Mouse (Mus musculus): ENCODE measurements around the gene Irgc1.
"Not testable (repeated sequence)": the region's sequence is repeated elsewhere in the genome, so short reads cannot be mapped to it uniquely, and the experiment has no call there.

Irgc1 gene

GRCm38 (mm10) chr7:24451855-24452311 is at the start of gene Irgc1:
TSS of gene Irgc1 (minus strand) at chr7:24452297.
- in situ Hi-C loops (cut with MboI, MseI), result no loop called here

GRCm38 (mm10) chr7:24501492-24501891 is 49.4 kb upstream of the Irgc1 start:
- in situ Hi-C loops (cut with MboI, MseI), result no loop called here

- in situ Hi-C loops (cut with MboI, MseI), result no loop called here
Observed at GRCm38 (mm10) chr7:24500929-24501328, 48.8 kb upstream of the Irgc1 start.

- in situ Hi-C loops (cut with MboI, MseI), result no loop called here
Observed at GRCm38 (mm10) chr7:24499856-24500577, 47.9 kb upstream of the Irgc1 start.

DNA sequence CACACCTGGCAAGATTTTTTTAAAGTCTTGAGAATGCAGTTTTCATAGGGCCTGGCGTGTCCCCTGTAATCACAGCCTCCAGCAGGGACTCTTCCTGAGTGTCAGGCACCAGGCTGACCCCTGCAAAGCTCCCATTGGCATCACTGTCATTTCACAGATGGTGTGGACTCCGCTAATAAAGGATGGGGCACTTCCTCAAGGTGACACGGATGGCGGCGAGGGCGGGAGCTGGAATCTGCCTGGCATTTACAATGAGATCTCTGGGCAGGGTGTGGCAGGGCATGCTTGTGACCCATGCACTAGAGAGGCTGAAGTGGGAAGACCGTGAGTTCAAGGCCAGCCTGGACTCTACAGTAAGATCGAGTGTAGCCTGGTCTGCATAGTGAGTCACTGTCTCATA is 36.2 kb upstream of the Irgc1 start:
- in situ Hi-C loops (cut with MboI, MseI), result no loop called here

DNA sequence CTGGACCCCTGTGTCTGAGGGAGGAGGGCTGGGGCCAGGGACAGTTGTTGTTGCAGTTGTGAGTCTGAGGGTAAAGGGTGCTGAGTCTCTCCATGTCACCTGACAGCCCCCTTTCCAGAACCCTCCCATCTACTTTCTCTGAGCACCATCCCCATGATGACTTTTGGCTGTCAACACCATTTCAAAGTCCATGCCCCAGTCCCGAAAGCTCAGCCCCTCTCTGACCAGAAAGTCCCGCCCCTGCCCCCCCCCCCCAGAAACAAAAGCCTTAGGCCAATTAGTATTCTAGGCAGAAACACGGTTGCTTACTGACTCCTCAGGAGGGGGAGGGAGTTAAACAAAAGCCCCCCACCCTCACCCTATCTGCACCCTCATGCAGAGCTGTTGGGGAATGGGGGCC is 35.3 kb upstream of the Irgc1 start:
- in situ Hi-C loops (cut with MboI, MseI), result no loop called here

DNA sequence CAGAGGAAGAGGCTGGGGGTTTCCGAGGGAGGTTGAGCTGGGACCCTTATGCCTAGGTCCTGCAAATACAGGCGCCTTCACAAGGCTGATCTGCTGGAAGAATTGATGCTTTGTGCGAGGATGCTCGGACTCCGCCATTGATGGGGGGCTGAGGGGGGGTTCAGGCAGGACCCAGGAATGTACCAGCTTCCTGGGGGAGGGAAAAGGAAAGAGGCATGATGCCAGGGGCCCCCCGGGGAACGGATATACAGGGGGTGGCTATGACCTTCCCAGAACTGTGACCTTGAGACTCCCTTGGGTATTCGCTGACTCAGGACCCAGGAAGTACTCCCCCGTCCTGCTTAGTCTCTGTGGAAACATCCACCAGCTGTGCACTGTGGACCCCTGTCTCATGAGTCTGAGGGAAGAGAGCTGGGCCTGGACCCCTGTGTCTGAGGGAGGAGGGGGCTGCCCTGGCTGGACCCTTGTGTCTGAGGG is 34.6 kb upstream of the Irgc1 start:
- in situ Hi-C loops (cut with MboI, MseI), result no loop called here

DNA sequence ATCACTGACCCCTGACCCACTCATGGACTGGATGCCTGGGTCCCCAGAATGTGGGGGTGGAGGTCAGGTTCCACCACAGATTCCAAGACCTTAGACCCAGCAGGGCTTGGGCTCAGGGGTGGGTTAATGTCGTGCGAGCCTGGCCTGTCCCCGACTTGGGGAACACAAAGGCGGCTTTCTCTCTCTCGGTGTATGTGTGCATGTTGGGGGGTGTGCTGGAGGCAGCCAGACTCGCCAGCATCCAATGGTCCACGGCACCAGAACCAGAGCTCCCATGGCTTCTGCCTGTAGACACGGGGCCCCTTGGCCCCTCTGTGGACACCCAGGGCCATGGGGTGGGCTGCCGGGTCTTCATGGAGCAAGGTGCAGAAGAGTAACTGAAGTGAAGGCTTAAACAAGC is 33.4 kb upstream of the Irgc1 start:
- in situ Hi-C loops (cut with MboI, MseI), result no loop called here

DNA sequence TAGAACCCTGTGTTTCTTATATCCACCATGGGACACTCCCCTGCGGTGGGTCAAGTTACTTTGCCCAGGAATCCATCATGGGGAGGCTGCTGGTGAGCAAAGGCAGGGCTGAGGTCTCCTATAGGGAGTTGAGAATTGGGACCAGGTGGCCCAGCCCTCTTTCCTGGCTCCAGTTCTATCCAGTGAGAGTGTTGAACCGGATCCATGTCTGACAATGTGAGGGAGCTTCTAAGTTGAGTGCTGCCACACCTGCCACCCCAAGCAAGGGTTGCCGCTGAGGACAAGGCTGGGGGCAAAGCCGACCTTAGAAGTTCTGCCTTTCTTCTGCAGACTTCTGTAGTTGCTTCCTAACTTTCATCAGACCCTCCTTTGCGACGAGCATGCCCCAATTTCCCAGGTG is 31.2 kb upstream of the Irgc1 start:
- in situ Hi-C loops (cut with MboI, MseI), result not testable (repeated sequence)

- in situ Hi-C loops (cut with MboI, MseI), result no loop called here
Observed at GRCm38 (mm10) chr7:24482208-24483020, 30.3 kb upstream of the Irgc1 start.

- in situ Hi-C loops (cut with MboI, MseI), result no loop called here
Observed at GRCm38 (mm10) chr7:24481474-24482207, 29.5 kb upstream of the Irgc1 start, which contains the start of gene Cadm4. TSS of gene Cadm4 (plus strand) at chr7:24482023.

GRCm38 (mm10) chr7:24480986-24481473 is 28.9 kb upstream of the Irgc1 start:
- in situ Hi-C loops (cut with MboI, MseI), result no loop called here

GRCm38 (mm10) chr7:24480121-24480941 is 28.2 kb upstream of the Irgc1 start:
- in situ Hi-C loops (cut with MboI, MseI), result no loop called here

DNA sequence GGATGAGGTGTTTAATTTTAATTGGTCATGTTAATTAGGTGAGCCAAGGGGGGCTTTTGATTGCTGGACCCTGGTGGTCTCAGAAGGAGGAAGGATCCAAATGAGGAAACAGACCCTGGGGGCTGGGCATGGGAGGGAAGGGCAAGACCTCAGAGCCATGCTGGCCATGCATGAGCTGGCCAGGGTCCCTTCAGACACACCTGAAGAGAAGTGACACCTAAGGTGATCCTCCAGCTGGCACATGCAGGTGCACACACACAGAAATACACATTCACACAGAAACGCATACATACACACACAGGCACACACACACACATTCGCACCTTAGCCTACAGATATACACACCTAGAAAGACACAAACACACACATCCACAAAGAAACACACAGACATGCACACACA is 27.6 kb upstream of the Irgc1 start:
- in situ Hi-C loops (cut with MboI, MseI), result no loop called here

GRCm38 (mm10) chr7:24478911-24479310 is 26.8 kb upstream of the Irgc1 start:
- in situ Hi-C loops (cut with MboI, MseI), result no loop called here

GRCm38 (mm10) chr7:24476856-24477255 is 24.8 kb upstream of the Irgc1 start:
- in situ Hi-C loops (cut with MboI, MseI), result no loop called here

DNA sequence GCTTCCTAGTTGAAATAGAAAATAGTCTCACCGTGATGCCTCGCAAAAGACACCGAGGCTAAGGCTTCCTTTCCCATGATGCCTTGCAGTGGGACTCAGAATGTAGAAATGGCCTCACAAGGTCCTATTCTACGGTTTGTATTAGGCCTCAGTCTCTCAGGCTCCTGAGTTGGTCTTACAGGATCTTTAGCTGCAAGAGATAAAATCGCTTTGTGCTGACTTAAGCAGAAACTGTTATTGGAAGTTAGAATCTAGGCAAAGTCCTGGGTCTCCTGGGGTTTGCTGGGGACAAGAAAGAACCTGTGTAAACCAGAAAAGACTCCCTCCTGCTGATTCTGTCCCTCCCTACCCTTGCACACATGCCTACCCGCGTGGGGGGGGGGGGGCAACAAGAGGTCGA is 24.2 kb upstream of the Irgc1 start:
- in situ Hi-C loops (cut with MboI, MseI), result no loop called here

GRCm38 (mm10) chr7:24474811-24475506 is 22.9 kb upstream of the Irgc1 start:
- in situ Hi-C loops (cut with MboI, MseI), result no loop called here

- in situ Hi-C loops (cut with MboI, MseI), result no loop called here
Observed at GRCm38 (mm10) chr7:24473913-24474529, 21.9 kb upstream of the Irgc1 start.

- in situ Hi-C loops (cut with MboI, MseI), result no loop called here
Observed at GRCm38 (mm10) chr7:24472937-24473336, 20.8 kb upstream of the Irgc1 start.

Measured in T-helper 1 cell (primary cell).